Mouse (Mus musculus): ENCODE data around the gene Olfr1037.
"Not testable (repeated sequence)": the region's sequence is repeated elsewhere in the genome, so short reads cannot be mapped to it uniquely, and the experiment has no call there.

DNA sequence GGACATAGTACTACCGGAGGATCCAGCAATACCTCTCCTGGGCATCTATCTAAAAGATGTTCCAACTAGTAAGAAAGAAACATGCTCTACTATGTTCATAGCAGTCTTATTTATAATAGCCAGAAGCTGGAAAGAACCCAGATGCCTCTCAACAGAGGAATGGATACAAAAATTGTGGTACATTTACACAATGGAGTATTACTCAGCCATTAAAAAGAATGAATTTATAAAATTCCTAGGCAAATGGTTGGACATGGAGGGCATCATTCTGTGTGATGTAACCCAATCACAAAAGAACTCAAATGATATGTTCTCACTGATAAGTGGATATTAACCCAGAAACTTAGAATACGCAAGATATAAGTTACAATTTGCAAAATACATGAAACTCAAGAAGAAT is 23.4 kb downstream of the Olfr1037 start:
- not testable (repeated sequence) for TF ChIP-seq CTCF (IDR thresholded peaks at IDR 0.05; ENCODE audit: extremely low read depth, insufficient read depth, insufficient read length, insufficient replicate concordance); POLR2A (IDR thresholded peaks at IDR 0.05; ENCODE audit: low read depth, low read length)

Data from spleen, adult 2 months (tissue).